Mouse (Mus musculus): ENCODE measurements around the gene Slc26a1.
"Not testable (repeated sequence)": the region's sequence is repeated elsewhere in the genome, so short reads cannot be mapped to it uniquely, and the experiment has no call there.

Slc26a1 gene

GRCm38 (mm10) chr5:108658611-108659010 lies 16.8 kb downstream of the Slc26a1 start:
- DNase-seq (ENCODE audit: extremely low read depth, low read depth, low spot score): no peak

- DNase-seq (ENCODE audit: extremely low read depth, low read depth, low spot score): no peak
Measured at GRCm38 (mm10) chr5:108657406-108657805, 18.0 kb downstream of the Slc26a1 start.

GRCm38 (mm10) chr5:108655891-108656650 lies 19.3 kb downstream of the Slc26a1 start:
- DNase-seq (ENCODE audit: extremely low read depth, low read depth, low spot score): no peak

GRCm38 (mm10) chr5:108655381-108655780 lies 20.0 kb downstream of the Slc26a1 start:
- DNase-seq (ENCODE audit: extremely low read depth, low read depth, low spot score): no peak

GRCm38 (mm10) chr5:108654444-108654990 lies 20.9 kb downstream of the Slc26a1 start:
- no peak for DNase-seq (ENCODE audit: extremely low read depth, low read depth, low spot score)

GRCm38 (mm10) chr5:108653341-108653740 lies 22.0 kb downstream of the Slc26a1 start:
- DNase-seq (ENCODE audit: extremely low read depth, low read depth, low spot score): no peak

GRCm38 (mm10) chr5:108651823-108652222 lies 23.5 kb downstream of the Slc26a1 start:
- peak; percentile 23 for DNase-seq (ENCODE audit: extremely low read depth, low read depth, low spot score)

- DNase-seq (ENCODE audit: extremely low read depth, low read depth, low spot score): no peak
Measured at GRCm38 (mm10) chr5:108651136-108651720, 24.1 kb downstream of the Slc26a1 start.

- DNase-seq (ENCODE audit: extremely low read depth, low read depth, low spot score): no peak
Measured at GRCm38 (mm10) chr5:108650341-108650740, 25.0 kb downstream of the Slc26a1 start.

- DNase-seq (ENCODE audit: extremely low read depth, low read depth, low spot score): no peak
Measured at GRCm38 (mm10) chr5:108648937-108649576, 26.3 kb downstream of the Slc26a1 start.

GRCm38 (mm10) chr5:108647820-108648465 lies 27.4 kb downstream of the Slc26a1 start:
- no peak for DNase-seq (ENCODE audit: extremely low read depth, low read depth, low spot score)

GRCm38 (mm10) chr5:108647311-108647710 lies 28.1 kb downstream of the Slc26a1 start:
- no peak for DNase-seq (ENCODE audit: extremely low read depth, low read depth, low spot score)

- DNase-seq (ENCODE audit: extremely low read depth, low read depth, low spot score): no peak
Measured at GRCm38 (mm10) chr5:108646343-108646660, 29.1 kb downstream of the Slc26a1 start.

- DNase-seq (ENCODE audit: extremely low read depth, low read depth, low spot score): no peak
Measured at GRCm38 (mm10) chr5:108645651-108646342, 29.6 kb downstream of the Slc26a1 start.

GRCm38 (mm10) chr5:108643674-108644073 lies 31.7 kb downstream of the Slc26a1 start:
- no peak for DNase-seq (ENCODE audit: extremely low read depth, low read depth, low spot score)

GRCm38 (mm10) chr5:108636172-108636571 lies 39.2 kb downstream of the Slc26a1 start:
- no peak for DNase-seq (ENCODE audit: extremely low read depth, low read depth, low spot score)

- not testable (repeated sequence) for DNase-seq (ENCODE audit: extremely low read depth, low read depth, low spot score)
Measured at GRCm38 (mm10) chr5:108634088-108634487, 41.3 kb downstream of the Slc26a1 start.

- DNase-seq (ENCODE audit: extremely low read depth, low read depth, low spot score): no peak
Measured at GRCm38 (mm10) chr5:108633676-108634075, 41.7 kb downstream of the Slc26a1 start.

- peak; percentile 45 for DNase-seq (ENCODE audit: extremely low read depth, low read depth, low spot score)
Measured at GRCm38 (mm10) chr5:108629634-108630483, 45.5 kb downstream of the Slc26a1 start, which contains the start of the genes Gak and Tmem175. Gene Gak, minus strand, starts transcription at chr5:108629755. Gene Tmem175, plus strand, starts transcription at chr5:108629770.

Data from fat pad, adult 2 months (tissue).